Mouse (Mus musculus) cerebellum, postnatal 14 days (tissue): ENCODE measurements at regions not wholly inside any gene's neighbourhood (a gene's known extent, or its start where the extent isn't known, plus 50 kb on each side); places are given as distances from the start of the nearest gene placed in this dataset.
A peak's percentile ranks its signal among the peaks of the same experiment; 100 is the strongest.
"Not testable (repeated sequence)": the region's sequence is repeated elsewhere in the genome, so short reads cannot be mapped to it uniquely, and the experiment has no call there.

Experiments
- DNase-seq, 2 experiments: peaks; one replicate each; pipeline ENCODE4 v3.0.0; 2021; ENCODE audit warnings: mixed read lengths in 2 of 2

DNA sequence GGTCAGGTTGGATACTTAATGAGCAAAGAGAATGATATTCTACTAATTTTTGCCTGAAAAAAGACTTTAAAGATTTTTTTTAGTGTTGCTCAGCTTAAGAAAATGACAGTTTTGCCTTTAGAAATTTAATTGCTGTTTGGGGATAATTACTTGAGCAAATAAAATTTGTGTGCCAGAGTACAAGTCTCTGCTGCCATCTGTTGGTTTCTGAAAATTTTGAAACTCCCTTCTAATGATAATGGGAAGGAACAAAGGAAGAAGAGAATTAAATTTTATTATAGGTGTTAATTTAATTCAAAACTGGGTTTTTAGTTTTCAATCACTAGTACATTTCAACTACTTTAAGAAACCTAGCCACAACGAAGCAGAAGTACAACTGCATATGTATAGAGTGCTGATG lies 94.1 kb downstream of the Gm17521 start:
- no peak for DNase-seq

DNA sequence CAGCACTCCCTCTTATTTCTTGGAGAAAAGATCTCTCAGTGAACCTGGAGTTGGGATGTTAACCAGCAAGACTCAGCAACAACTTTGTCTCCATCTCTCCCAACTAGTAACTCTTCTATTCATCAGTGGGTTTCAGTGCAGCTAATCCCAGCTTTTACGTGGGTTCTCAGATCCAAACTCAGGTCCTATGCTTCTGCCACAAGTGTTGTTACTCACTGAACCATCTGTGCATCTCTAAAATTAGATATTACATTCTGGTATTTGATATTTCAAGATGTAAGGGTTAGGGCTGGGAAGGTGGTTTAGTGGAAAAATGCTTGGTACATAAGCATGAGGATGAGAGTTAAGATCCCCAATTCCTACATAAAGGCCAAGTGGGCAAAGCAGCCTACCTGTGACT lies 136.8 kb downstream of the Gm17521 start:
- DNase-seq = no peak

GRCm38 (mm10) chrX:122854453-122854852 lies 175.0 kb downstream of the Gm17521 start:
- no peak for DNase-seq

DNA sequence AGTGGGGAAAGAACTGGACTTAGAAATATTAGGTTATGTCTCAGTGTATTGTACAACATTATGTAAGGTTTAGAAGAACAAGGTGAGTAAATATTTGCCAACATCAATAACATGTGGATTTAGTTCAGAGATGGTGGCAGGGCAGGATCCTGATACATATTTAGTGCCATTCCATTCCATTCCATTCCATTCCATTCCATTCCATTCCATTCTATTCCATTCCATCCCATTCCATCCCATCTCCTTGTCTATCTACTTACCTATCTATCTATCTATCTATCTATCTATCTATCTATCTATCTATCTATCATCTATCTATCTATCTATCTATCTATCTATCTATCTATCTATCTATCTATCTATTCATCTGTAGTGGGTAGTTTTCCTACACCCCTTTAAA lies 198.2 kb downstream of the Gm17521 start:
- not testable (repeated sequence) for DNase-seq

GRCm38 (mm10) chrX:122826035-122826434 lies 203.4 kb downstream of the Gm17521 start:
- DNase-seq = peak; percentile 2 to 10
